In genomic region chr3:146417873-146418272, GRCm38 (mm10) we compare ENCODE assay signal across 26 mouse cellular contexts.
"Had no signal": no experiment of that assay in that cellular context is flagged by ENCODE, and none has a peak within 500 bp of the region (broad histone marks: within the 10 kb centered on the region; RNA-seq: fewer than 3 reads in every experiment).

No protein-coding gene starts in this region.

- DNase-seq: cerebellum, adult 8-10 months; cerebellum, adult 9-10 months; cerebellum, adult 9-11 months; cerebellum, postnatal 10 days; cerebellum, postnatal 25 days; cerebellum, postnatal 36 days; embryo, embryonic 11 days; forebrain, postnatal 0 days; gastrocnemius, adult 2 months; gastrocnemius, postnatal 10 days; gastrocnemius, postnatal 14 days; gastrocnemius, postnatal 25 days; gastrocnemius, postnatal 36 days; heart, adult 11 months; heart, adult 18-20 months; heart, adult 2 months had no signal

- ATAC-seq: forebrain, embryonic 13.5 days; forebrain, embryonic 15.5 days; forebrain, embryonic 16.5 days; forebrain, postnatal 0 days had no signal

- H3K4me2 ChIP-seq: embryonic facial prominence, embryonic 12.5 days; embryonic facial prominence, embryonic 13.5 days; embryonic facial prominence, embryonic 15.5 days; forebrain, embryonic 12.5 days; forebrain, embryonic 13.5 days; forebrain, embryonic 15.5 days had no signal

- H3K27me3 ChIP-seq: embryonic facial prominence, embryonic 12.5 days; embryonic facial prominence, embryonic 13.5 days; embryonic facial prominence, embryonic 15.5 days; forebrain, embryonic 12.5 days; forebrain, embryonic 13.5 days; forebrain, embryonic 15.5 days had no signal

- H3K4me1 ChIP-seq: embryonic facial prominence, embryonic 12.5 days; embryonic facial prominence, embryonic 13.5 days; embryonic facial prominence, embryonic 15.5 days; forebrain, embryonic 10.5 days; forebrain, embryonic 12.5 days; forebrain, embryonic 13.5 days had no signal

- H3K9ac ChIP-seq: embryonic facial prominence, embryonic 12.5 days; embryonic facial prominence, embryonic 13.5 days; embryonic facial prominence, embryonic 15.5 days; forebrain, embryonic 12.5 days; forebrain, embryonic 13.5 days; forebrain, embryonic 15.5 days; forebrain, postnatal 0 days had no signal

- H3K27ac ChIP-seq: embryonic facial prominence, embryonic 10.5 days; embryonic facial prominence, embryonic 12.5 days; embryonic facial prominence, embryonic 13.5 days; embryonic facial prominence, embryonic 15.5 days; forebrain, embryonic 10.5 days; forebrain, embryonic 12.5 days; forebrain, embryonic 13.5 days; forebrain, embryonic 15.5 days; gastrocnemius, adult 2 months; heart, adult 2 months had no signal

- H3K9me3 ChIP-seq: embryonic facial prominence, embryonic 10.5 days; embryonic facial prominence, embryonic 12.5 days; embryonic facial prominence, embryonic 13.5 days; embryonic facial prominence, embryonic 15.5 days; forebrain, embryonic 10.5 days; forebrain, embryonic 12.5 days; forebrain, embryonic 13.5 days; forebrain, embryonic 15.5 days had no signal

- H3K4me3 ChIP-seq: embryonic facial prominence, embryonic 10.5 days; embryonic facial prominence, embryonic 12.5 days; embryonic facial prominence, embryonic 13.5 days; embryonic facial prominence, embryonic 15.5 days; erythroblast, embryonic 14.5 days; forebrain, embryonic 10.5 days; forebrain, embryonic 12.5 days; forebrain, embryonic 13.5 days; forebrain, embryonic 15.5 days; gastrocnemius, adult 2 months; heart, adult 2 months had no signal
